Mouse (Mus musculus) midbrain, embryonic 15.5 days (tissue): ENCODE measurements around the gene Ogdh. TPM values are rescaled to one million over a fixed set of nuclear protein-coding genes. Genes with fewer than 3 reads are reported as not detected.

ENCODE experiments used
- ATAC-seq: fragments of 200-750 bp; cut with Nextera tagmentation; replicated peaks from 2 replicates; pipeline ENCODE4 v1.8.0; 2017; ENCODE audit warnings: moderate TSS enrichment
- H3K27ac ChIP-seq: fragments of 300-500 bp; sonication (generic); 2 replicates; pipeline ENCODE4 v1.5.1; 2015; ENCODE audit warnings: mild to moderate bottlenecking, inconsistent platforms
- H3K27me3 ChIP-seq: fragments of 300-500 bp; sonication (generic); replicated peaks from 2 replicates; pipeline ENCODE4 v1.6.1; 2015; ENCODE audit warnings: inconsistent platforms
- H3K36me3 ChIP-seq: fragments of 300-500 bp; sonication (generic); replicated peaks from 2 replicates; pipeline ENCODE4 v1.6.1; 2015; ENCODE audit warnings: inconsistent platforms
- H3K4me1 ChIP-seq: fragments of 300-500 bp; sonication (generic); 2 replicates; pipeline ENCODE4 v1.6.1; 2015; ENCODE audit warnings: inconsistent platforms
- H3K4me2 ChIP-seq: fragments of 300-500 bp; sonication (generic); 2 replicates; pipeline ENCODE4 v1.6.1; 2015; ENCODE audit warnings: inconsistent platforms, mild to moderate bottlenecking, moderate library complexity
- H3K4me3 ChIP-seq: fragments of 300-500 bp; sonication (generic); 2 replicates; pipeline ENCODE4 v1.5.1; 2015; ENCODE audit warnings: mild to moderate bottlenecking, inconsistent platforms
- H3K9ac ChIP-seq: fragments of 300-500 bp; sonication (generic); 2 replicates; pipeline ENCODE4 v1.6.1; 2015; ENCODE audit warnings: mild to moderate bottlenecking, inconsistent platforms
- H3K9me3 ChIP-seq: fragments of 300-500 bp; sonication (generic); 2 replicates; pipeline ENCODE4 v1.6.1; 2016; ENCODE audit warnings: inconsistent platforms
- WGBS: fragments of 180-500 bp; shearing (Covaris S2); methylation state at CpG from one replicate; pipeline ENCODE4 v1.1.7; 2015; ENCODE audit warnings: mixed read lengths; 5-methylcytosine and 5-hydroxymethylcytosine counted together
- polyA plus RNA-seq: library from polyadenylated mRNA; unstranded; fragments of >200 nt; fragmentation: Nextera tagmentation; extraction: Ambion mirVana; gene quantifications from 2 replicates; pipeline ENCODE4 v1.2.1, GENCODE M21; 2015

Gene Ogdh
- polyA plus RNA-seq, 1 experiment from 2014 or later: 126 TPM

- no peak for ATAC-seq
- Histone ChIP-seq H3K9ac (no peak overlapping the region), H3K9me3 (no peaks in the 10 kb centered on the region), H3K4me1 (no peaks in the 10 kb centered on the region), H3K4me2 (no peak overlapping the region), H3K27me3 (no peaks in the 10 kb centered on the region), H3K27ac (no peak overlapping the region), H3K36me3 (peaks cover 18% of the 10 kb centered on the region), H3K4me3 (no peak overlapping the region)
- WGBS: 92% methylated on average over 2 of the region's 2 CpGs
These were observed 11.4 kb downstream of the Ogdh start for GRCm38 (mm10) chr11:6302793-6303192.

- Histone ChIP-seq H3K9ac (no peak overlapping the region), H3K36me3 (peaks cover 2% of the 10 kb centered on the region; the same call in 1 of the 2 replicates), H3K27me3 (no peaks in the 10 kb centered on the region), H3K4me1 (no peaks in the 10 kb centered on the region), H3K9me3 (no peaks in the 10 kb centered on the region), H3K4me3 (no peak overlapping the region), H3K4me2 (no peak overlapping the region), H3K27ac (no peak overlapping the region)
- WGBS: 95% methylated on average over 1 of the region's 1 CpGs
- no peak for ATAC-seq
These were observed 14.6 kb downstream of the Ogdh start for GRCm38 (mm10) chr11:6305943-6306430.

GRCm38 (mm10) chr11:6308181-6308580 is 16.7 kb downstream of the Ogdh start:
- no peak overlapping the region for H3K4me2 ChIP-seq
- no peak overlapping the region for H3K4me3 ChIP-seq
- H3K9ac ChIP-seq: no peak overlapping the region
- no peak overlapping the region for H3K27ac ChIP-seq
- H3K9me3 ChIP-seq: no peaks in the 10 kb centered on the region
- no peaks in the 10 kb centered on the region; the same call in 1 of the 2 replicates for H3K36me3 ChIP-seq
- 94% methylated on average over 4 of the region's 4 CpGs for WGBS
- H3K4me1 ChIP-seq: no peaks in the 10 kb centered on the region
- no peaks in the 10 kb centered on the region for H3K27me3 ChIP-seq
- ATAC-seq: no peak

DNA sequence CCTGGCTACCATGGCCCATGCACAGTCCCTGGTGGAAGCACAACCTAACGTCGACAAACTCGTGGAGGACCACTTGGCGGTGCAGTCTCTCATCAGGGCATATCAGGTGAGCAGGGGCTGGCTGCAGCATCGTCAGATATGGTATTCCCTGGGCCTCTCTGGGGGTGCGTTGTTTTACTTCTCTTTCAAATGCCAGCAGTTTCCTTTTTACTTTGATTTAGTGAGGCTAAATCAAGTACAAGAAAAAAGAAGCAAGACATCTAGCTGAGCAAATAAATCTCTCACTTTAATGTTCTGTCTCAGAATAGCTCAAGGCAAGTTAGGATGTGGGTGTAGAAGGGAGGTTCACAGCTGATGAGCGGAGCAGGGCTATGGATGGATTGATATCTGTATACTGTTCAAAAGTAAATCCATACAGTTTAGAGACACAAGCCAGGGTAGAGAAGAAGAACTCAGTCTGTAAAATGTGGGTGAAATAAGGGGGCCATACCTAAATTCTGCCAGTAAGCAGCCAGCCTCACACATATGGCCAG is 22.5 kb downstream of the Ogdh start:
- Histone ChIP-seq H3K27ac (no peak overlapping the region), H3K4me3 (no peak overlapping the region), H3K36me3 (peaks cover 7% of the 10 kb centered on the region; the same call in 1 of the 2 replicates), H3K9ac (no peak overlapping the region), H3K27me3 (no peaks in the 10 kb centered on the region), H3K4me2 (no peak overlapping the region), H3K9me3 (no peaks in the 10 kb centered on the region), H3K4me1 (no peaks in the 10 kb centered on the region)
- WGBS: 92% methylated on average over 7 of the region's 7 CpGs
- ATAC-seq: no peak

- ATAC-seq: no peak
- H3K4me2 ChIP-seq: no peak overlapping the region
- H3K4me3 ChIP-seq: no peak overlapping the region
- no peaks in the 10 kb centered on the region for H3K27me3 ChIP-seq
- no peak overlapping the region for H3K9ac ChIP-seq
- no peaks in the 10 kb centered on the region for H3K4me1 ChIP-seq
- 0 out of 2 replicates have a peak, but pooled peaks cover 7% of the 10 kb centered on the region for H3K36me3 ChIP-seq
- WGBS: 87% methylated on average over 11 of the region's 11 CpGs
- no peak overlapping the region for H3K27ac ChIP-seq
- H3K9me3 ChIP-seq: no peaks in the 10 kb centered on the region
These were observed 25.4 kb downstream of the Ogdh start for GRCm38 (mm10) chr11:6316821-6317220.

DNA sequence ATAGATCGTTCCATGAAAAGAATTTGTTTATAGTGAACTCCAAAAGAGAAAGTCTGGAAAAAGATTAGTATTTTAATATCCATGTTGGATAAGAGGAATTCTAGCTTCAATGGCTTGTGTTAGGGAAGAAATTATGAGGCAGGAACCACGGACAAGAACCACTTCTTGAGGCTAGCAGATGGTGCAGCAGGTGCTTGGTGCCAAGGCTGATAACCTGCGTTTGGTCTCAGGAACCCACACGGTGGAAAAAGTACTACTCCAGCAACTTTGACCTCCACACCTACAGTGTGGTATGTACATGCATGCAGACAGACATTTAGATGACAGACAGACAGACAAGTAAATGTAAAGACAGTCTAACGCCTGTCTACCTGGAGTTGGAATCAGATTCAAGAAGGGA is 27.1 kb downstream of the Ogdh start:
- no peak overlapping the region for H3K4me3 ChIP-seq
- H3K9ac ChIP-seq: no peak overlapping the region
- H3K4me1 ChIP-seq: no peaks in the 10 kb centered on the region
- H3K36me3 ChIP-seq: 0 out of 2 replicates have a peak, but pooled peaks cover 7% of the 10 kb centered on the region
- no peak overlapping the region for H3K4me2 ChIP-seq
- no peak for ATAC-seq
- no peaks in the 10 kb centered on the region for H3K9me3 ChIP-seq
- WGBS: 93% methylated on average over 5 of the region's 5 CpGs
- no peak overlapping the region for H3K27ac ChIP-seq
- no peaks in the 10 kb centered on the region for H3K27me3 ChIP-seq

GRCm38 (mm10) chr11:6319374-6319773 is 27.9 kb downstream of the Ogdh start:
- H3K4me2 ChIP-seq: no peak overlapping the region
- no peak for ATAC-seq

GRCm38 (mm10) chr11:6322086-6322485 is 30.7 kb downstream of the Ogdh start:
- H3K4me2 ChIP-seq: no peak overlapping the region
- H3K4me3 ChIP-seq: no peak overlapping the region
- no peak for ATAC-seq
- no peaks in the 10 kb centered on the region for H3K27me3 ChIP-seq
- H3K27ac ChIP-seq: no peak overlapping the region
- H3K36me3 ChIP-seq: peaks cover 6% of the 10 kb centered on the region; the same call in 1 of the 2 replicates
- 92% methylated on average over 2 of the region's 2 CpGs for WGBS
- H3K9me3 ChIP-seq: no peaks in the 10 kb centered on the region
- H3K9ac ChIP-seq: no peak overlapping the region
- H3K4me1 ChIP-seq: no peaks in the 10 kb centered on the region

More at GRCm38 (mm10) chr11:6319374-6319773, 27.9 kb downstream of the Ogdh start:
- H3K9ac ChIP-seq: no peak overlapping the region
- 0 out of 2 replicates have a peak, but pooled peaks cover 7% of the 10 kb centered on the region for H3K36me3 ChIP-seq
- WGBS: 83% methylated on average over 2 of the region's 2 CpGs
- no peaks in the 10 kb centered on the region for H3K27me3 ChIP-seq
- no peaks in the 10 kb centered on the region for H3K4me1 ChIP-seq
- no peak overlapping the region for H3K27ac ChIP-seq
- no peaks in the 10 kb centered on the region for H3K9me3 ChIP-seq
- no peak overlapping the region for H3K4me3 ChIP-seq

- H3K36me3 ChIP-seq: no peaks in the 10 kb centered on the region; the same call in 1 of the 2 replicates
- no peaks in the 10 kb centered on the region for H3K4me1 ChIP-seq
- H3K27ac ChIP-seq: no peak overlapping the region
- ATAC-seq: no peak
- H3K4me2 ChIP-seq: no peak overlapping the region
- 92% methylated on average over 5 of the region's 5 CpGs for WGBS
- H3K4me3 ChIP-seq: no peak overlapping the region
- H3K27me3 ChIP-seq: no peaks in the 10 kb centered on the region
- no peak overlapping the region for H3K9ac ChIP-seq
- no peaks in the 10 kb centered on the region for H3K9me3 ChIP-seq
These were observed 31.9 kb downstream of the Ogdh start for GRCm38 (mm10) chr11:6323348-6323747.

DNA sequence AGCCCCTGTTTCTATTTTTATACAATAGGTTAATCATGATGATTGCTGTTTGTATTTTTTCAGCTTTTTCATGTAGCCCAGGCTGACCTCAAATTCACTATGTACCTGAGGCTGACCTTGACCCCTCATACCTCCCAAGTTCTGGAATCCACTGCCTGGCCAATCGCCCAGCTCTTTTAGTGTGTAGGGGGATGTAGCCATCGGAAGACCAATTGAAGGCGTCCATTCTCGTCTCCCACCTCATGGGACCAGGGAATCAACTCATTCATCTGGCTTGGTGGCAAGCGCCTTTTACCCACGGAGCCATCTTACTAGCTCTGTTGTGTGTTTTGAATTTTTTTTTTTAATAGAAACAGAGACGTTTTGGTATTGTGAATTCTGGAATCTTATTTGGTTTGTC is 39.8 kb downstream of the Ogdh start:
- Histone ChIP-seq H3K27ac (no peak overlapping the region), H3K4me2 (no peak overlapping the region), H3K9ac (no peak overlapping the region), H3K9me3 (no peaks in the 10 kb centered on the region), H3K4me3 (no peak overlapping the region), H3K4me1 (no peaks in the 10 kb centered on the region), H3K36me3 (peaks cover 4% of the 10 kb centered on the region; the same call in 1 of the 2 replicates), H3K27me3 (no peaks in the 10 kb centered on the region)
- WGBS: 95% methylated on average over 7 of the region's 7 CpGs
- ATAC-seq: no peak

DNA sequence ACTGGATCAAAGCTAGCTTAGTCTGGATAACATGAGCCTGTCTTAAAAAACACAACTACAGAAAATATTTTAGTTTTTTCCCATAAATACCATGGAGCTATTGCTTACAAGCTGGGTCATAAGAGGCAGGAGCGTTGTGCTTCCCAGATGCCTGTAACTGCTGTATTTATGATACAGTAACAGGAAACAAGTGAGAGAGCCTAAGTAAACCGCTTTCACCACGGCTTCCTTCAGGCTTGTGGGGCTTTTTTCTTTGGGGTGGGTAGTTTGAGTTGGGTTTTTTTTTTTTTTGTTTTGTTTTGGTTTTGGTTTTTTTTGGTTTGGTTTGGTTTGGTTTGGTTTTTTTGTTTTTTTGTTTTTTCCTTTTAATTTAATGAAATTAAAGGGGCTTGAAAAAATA is 41.2 kb downstream of the Ogdh start:
- 96% methylated on average over 3 of the region's 3 CpGs for WGBS
- Histone ChIP-seq H3K36me3 (peaks cover 4% of the 10 kb centered on the region; the same call in 1 of the 2 replicates), H3K4me1 (no peaks in the 10 kb centered on the region)

GRCm38 (mm10) chr11:6333403-6333802 is 42.0 kb downstream of the Ogdh start:
- no peak for ATAC-seq
- Histone ChIP-seq H3K27ac (no peak overlapping the region), H3K4me3 (no peak overlapping the region), H3K36me3 (peaks cover 7% of the 10 kb centered on the region; the same call in 1 of the 2 replicates), H3K27me3 (no peaks in the 10 kb centered on the region), H3K9ac (no peak overlapping the region), H3K4me2 (no peak overlapping the region), H3K9me3 (no peaks in the 10 kb centered on the region), H3K4me1 (no peaks in the 10 kb centered on the region)
- WGBS: 89% methylated on average over 7 of the region's 7 CpGs

More for the DNA sequence above, 41.2 kb downstream of the Ogdh start:
- no peak for ATAC-seq
- H3K27ac ChIP-seq: no peak overlapping the region
- H3K9ac ChIP-seq: no peak overlapping the region
- H3K4me3 ChIP-seq: no peak overlapping the region
- no peak overlapping the region for H3K4me2 ChIP-seq
- H3K27me3 ChIP-seq: no peaks in the 10 kb centered on the region
- H3K9me3 ChIP-seq: no peaks in the 10 kb centered on the region

DNA sequence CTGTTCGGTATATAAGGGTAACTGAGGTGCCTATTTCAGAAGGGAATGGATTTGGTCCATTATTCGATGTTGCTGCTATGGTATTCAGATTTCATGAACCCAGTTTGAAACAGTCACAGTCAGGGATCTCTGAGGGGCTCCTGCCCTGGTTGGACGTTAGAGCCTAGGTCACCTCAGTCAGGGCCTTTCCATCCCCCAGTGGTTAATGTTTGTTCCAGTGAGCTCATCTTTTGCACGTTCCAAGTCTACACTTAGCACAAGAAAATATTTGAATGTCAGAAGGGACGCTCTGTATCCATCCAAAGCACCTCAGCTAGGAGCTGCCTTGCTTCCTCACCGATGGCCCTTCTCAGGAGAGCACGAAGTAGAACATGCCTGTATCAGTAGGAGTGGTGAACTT is 43.9 kb downstream of the Ogdh start:
- H3K27ac ChIP-seq: no peak overlapping the region
- no peak overlapping the region for H3K4me3 ChIP-seq
- H3K4me2 ChIP-seq: no peak overlapping the region
- H3K4me1 ChIP-seq: no peaks in the 10 kb centered on the region
- peaks cover 16% of the 10 kb centered on the region for H3K36me3 ChIP-seq
- H3K27me3 ChIP-seq: no peaks in the 10 kb centered on the region
- no peak overlapping the region for H3K9ac ChIP-seq
- no peak for ATAC-seq
- 95% methylated on average over 7 of the region's 7 CpGs for WGBS
- no peaks in the 10 kb centered on the region for H3K9me3 ChIP-seq
